Mouse (Mus musculus) frontal cortex, postnatal 36 days (tissue): ENCODE data around the gene Wdr20rt.
"Not testable (repeated sequence)": the region's sequence is repeated elsewhere in the genome, so short reads cannot be mapped to it uniquely, and the experiment has no call there.

Experiments used
- DNase-seq, 2 experiments: peaks; one replicate each; pipeline ENCODE4 v3.0.0; 2022; ENCODE audit warnings: low spot score in 2 of 2

Gene Wdr20rt

DNA sequence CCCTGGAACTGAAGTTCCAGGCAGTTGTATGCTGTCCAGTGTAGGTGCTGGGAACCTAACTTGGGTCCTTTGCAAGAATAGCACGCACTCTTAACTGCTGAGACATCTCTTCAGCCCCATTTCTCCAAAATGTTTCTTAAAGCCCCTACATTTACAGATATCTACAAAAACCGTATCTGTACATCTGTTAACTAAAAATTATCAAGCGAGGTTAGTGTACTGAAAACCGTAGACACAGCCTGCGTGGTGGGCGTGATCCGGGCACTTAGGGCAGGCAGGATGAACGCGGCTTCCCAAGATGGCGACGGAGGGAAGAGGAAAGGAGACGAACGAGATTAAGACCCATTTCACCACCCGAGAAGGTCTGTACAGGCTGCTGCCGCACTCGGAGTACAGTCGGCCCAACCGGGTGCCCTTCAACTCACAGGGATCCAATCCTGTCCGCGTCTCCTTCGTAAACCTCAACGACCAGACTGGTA, at the start of gene Wdr20rt:
Gene Wdr20rt (plus strand): TSS at position 51 of the 479 bp plus-strand sequence.
- DNase-seq = no peak

DNA sequence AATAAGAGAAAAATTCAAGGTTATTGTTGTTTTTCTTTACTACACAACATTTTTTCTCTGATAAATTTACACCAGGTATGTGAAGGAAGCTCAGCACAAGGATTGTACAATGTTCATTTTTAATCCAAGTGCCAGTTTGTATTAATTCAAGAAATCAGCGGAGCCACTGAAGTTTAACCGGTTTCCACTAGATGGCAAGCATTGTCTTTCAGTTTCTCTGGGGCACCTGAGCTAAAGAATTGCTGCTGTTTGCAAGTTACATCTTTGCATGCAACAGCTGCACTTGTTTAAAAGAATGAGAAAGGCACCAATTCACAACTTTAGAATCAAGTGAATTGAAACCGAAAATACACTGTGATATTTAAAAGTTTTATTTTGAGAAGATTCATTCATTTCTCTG, 38.0 kb upstream of the Wdr20rt start:
- peak in 1 of 2 experiments; percentile 49 for DNase-seq

DNA sequence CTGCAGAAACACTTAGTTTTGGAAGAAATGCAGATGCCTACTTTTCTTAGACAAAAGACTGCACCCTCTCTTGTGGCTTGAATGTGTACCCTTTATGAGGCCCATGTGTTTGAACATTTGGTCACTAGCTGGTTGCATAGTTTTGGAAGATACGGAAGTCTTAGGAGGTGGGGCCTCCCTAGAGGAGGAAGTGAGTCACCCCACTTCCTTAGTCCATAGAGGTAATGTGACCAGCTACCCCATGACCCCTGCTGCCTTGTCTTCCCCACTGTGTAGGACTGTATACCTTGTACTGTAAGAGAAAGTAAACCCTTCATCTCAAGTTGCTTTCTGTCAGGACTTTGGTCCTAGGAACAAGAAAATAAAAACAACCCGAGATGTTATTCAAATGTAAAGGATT, 36.1 kb upstream of the Wdr20rt start:
- no peak for DNase-seq

DNA sequence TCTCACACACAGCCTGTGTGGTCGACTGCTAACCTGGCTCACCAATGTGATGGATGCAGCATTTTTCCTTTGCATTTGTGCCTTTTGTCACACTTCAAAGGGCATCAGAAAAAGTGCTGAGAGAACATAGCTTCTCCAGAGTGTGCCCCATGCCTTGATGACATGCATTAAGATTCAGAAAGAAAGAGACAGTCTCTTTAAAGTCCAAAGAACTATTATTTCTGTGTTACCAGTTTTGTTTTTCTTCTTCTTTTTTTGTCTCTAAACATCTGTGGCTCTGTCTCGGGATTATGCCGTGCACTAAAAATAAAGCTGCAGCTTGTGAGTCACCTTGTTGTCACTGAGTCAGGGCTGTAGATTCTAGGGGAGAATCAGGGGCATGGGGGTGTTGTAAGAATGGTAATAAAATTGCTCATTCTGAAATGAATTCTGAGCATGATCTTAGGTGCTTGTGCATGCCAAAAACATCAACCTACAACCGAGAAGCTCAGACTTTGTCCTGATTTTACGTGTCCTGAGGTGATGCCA, 31.2 kb upstream of the Wdr20rt start:
- DNase-seq = peak; percentile 31 to 50

DNA sequence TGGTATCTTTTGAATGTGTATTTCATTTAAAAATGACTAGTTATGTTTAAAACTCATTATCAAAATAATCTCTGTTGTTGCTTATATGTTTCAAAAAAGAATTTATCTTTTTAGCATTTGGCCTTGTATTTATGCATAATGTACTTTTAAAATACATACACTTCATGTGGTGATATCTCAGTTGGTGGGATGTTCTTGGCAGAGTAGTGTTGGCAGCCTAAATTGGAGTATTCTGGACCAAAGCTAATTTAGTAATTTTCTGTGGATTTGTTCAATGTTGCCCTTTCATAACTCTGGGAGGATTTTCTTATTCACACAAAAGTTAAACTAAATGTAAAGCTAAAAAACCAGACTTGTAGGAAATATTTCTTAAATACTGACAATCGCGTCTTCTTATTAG, 23.5 kb upstream of the Wdr20rt start:
- peak in 1 of 2 experiments; percentile 36 for DNase-seq

DNA sequence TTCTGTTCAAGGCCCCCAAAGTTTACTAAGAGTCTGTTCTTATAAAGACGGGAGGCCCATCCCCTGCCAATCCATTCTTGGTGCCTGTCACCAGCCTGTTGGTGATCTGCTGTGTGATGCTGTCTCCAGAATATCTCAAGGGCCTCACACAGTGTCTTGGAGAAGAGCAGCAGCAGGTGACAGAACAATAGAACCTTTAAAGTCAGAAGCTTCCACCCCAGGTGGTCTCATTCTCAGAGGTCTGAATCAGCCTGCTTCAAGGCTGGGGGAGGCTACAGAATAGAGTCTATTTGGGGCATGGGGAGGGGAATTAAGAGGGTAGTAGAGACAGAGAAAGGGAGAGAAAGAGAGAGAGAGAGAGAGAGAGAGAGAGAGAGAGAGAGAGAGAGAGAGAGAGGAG, 18.9 kb upstream of the Wdr20rt start:
- DNase-seq = no peak

DNA sequence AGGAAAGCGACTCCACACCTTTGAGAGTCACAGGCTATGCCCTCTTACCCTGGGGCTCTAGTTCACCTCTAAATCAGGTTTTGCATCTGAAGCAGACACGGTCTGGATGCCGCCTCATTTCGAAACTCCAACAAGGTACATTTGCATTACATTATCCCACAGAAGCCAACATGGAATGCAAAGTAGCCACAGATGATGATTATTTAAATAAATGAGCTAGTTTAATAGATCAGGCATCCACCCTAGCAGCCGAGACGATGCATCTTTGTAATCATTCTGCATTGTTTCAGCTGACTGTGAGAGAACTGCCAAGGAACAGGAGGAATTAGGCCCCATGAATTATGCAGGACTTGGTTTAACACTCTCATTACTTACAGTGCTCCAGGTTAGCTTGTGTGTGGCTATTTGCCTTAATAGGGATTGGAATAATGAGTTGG, 8.9 kb upstream of the Wdr20rt start:
- DNase-seq = no peak

DNA sequence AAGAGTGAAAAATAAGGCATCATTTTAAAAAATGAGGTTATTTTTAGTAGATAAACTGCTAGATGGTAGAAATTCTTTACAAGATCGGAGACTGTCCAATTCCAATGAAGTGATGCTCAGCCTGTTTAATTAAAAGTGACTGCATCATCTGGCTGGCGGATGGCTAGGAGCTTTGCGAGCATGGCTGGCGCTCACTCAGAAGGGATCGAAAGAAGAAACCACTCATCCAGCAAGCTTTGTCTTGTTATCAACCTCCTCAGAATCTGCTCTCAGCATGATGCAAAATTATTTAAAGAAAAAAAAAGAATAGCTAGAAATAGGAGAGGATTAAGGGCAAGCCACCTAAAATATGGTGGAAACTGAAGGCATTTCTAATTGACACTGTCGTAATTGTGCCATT, 3.3 kb downstream of the Wdr20rt start:
- no peak for DNase-seq

DNA sequence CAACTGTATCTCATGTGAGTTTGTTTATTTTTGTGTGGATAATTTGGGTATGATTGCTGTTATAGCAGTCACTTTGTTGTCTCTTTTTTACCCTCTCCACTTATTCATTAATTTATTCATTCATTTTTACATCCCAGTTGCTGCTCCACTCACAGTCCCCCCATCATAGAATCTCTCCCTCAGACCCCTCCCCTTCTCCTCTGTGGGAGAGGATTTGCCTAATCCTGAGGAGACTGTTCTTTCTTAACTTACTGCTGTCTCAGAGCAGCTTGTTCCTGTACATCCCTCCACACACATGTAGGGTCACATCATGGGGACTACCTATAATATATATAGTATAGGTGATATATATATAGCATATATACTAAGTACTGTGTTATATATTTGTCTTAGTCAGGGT, 3.7 kb downstream of the Wdr20rt start:
- no peak for DNase-seq

DNA sequence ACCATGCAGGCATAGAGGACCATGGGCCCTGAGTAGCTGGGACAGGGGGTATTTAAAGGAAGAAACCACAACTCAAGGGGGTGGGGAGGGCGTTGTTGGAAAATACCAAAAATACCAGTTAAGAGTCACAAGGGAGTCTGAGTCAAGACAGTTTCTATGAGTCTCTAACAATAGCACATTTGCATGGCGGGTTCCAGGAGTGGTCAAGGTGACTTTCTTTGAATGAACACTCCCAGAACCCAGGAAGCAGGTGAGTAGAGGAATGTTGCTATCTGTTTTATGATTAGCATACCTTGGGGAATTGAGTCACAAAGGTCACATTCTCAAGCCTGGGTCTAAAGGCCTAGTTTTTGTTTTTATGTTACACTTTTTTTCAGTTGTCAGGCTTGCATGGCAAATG, 7.5 kb downstream of the Wdr20rt start:
- not testable (repeated sequence) for DNase-seq

DNA sequence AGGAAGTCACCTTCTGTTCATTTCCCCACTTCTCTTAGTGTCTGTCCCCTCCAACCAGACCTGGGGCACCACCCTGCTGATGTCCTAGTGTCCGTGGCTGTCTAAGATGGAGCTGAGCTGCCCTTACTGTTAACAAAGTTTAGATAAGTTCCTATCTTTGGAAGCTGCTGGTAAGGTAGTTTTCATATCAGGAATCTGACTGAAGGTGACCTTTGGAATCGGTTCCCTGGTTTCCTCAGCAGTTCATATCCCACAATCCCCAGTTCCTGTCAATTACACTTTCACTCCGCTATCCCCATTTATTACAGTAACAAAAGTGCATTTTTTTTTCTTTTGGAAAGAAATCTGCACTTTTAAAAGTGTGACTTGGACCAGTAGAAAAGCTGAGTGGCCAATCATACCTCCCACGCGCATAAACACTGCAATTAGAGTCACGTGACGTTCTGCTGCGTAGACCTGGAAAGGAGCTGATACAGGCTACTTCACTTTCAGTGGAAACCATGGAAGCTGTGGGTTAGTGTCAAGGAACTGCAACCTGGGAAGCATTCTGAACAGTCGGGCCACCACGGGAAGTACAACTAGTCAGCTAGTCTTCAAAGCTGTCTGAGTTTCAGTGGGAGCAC, 24.9 kb downstream of the Wdr20rt start:
- DNase-seq = no peak

DNA sequence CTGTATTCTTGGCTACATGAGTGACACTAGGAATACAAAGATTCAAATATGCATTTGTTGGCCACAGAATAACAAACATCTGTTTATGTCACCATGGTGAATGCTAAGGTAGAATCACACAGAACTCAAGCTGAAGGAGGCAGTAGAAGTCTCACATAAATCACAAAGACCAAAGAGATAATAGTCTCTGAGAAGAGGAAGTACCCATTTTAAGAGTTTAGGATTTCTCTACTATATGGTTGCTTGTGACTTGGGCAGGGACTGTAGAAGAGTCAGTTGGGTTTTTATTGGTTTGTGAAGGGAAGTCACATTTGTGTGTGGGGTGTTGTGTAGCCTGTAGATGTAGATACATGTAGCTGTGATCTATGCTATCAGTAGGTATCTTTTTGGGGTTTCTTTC, 31.6 kb downstream of the Wdr20rt start:
- no peak for DNase-seq

DNA sequence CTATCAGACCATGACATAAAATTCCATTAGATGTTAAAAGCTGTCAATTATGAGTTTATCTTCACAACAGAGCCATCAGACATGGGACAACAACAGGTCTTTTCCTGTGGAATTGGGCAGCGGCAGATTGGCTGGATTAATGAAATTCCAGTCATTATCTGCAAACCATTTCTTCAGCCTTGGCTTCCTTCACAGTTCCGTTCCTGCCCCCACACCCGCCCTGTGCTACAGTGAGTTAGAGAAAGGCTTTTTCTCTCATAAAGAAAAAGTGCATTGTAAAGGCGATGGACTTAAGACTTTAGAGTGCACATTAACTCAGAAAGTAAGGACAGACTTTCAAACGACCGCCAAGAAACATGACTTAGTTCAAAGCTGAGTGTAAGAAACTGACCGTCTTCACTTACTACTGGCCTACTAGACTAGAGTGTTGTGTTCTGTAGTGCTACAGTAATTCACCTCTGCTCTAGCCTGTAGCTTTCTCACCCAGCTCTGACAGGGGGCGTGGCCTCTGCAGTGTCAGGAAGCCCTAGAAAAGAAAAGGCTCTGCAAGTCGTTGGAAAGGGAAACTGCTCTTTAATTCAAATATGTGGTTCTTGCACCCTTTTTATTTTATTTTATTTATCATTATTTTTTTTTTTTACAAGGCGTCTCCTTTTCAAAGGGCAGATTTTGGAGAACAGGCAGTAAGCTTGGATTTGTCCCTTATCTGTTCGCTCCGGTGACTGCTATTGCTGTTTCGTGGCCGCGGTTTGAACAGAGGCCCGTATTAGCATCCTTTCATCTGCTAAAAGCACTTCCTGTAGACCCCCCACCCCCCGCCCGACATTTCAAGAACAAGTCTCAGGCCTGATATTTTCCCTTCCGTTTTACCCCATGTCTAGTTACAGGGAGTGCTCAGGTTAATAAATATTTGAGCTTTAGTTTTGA, 33.2 kb downstream of the Wdr20rt start:
- no peak for DNase-seq

DNA sequence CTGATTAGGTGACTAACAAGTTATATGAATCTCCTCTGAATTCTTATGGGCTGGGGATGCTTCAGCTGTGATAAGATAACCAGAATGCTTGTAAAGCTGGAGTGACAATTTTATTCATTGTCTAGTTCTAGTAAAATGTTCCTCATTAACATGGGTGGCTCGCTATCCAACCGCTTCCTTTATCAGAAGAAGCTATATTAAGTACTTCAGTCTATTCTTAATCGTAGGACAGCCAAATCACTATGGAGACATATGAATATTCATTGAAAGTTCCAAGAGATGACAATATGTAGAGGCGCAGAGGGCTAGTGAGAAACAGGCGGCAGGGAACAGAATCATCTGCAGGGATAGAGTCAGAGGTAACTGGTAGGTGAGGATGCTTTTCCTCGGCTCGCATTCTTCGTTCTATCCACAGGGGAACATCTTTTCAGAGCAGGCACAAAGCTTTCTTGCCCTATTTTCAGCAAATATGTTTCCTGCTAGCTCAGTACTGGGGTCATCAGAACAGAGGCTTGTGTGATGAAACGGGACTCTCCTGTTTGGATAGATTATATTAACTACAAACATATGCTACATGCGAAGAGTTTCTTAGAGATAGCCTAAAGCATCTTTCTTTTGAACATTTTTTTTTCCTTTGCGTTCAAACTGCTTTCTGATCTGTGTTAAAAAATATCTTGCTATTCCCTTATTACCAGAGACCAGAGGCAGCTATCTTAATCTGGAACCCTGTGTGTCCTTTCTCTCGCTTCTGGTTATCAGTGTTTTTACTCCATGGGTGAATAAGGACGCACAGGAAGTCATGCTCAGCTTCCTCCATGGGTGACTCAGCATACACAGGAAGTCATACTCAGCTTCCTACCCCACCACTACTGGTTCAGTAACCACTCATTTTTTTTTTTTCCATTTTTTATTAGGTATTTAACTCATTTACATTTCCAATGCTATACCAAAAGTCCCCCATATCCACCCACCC, 34.1 kb downstream of the Wdr20rt start:
- DNase-seq = peak in 1 of 2 experiments; percentile 51

DNA sequence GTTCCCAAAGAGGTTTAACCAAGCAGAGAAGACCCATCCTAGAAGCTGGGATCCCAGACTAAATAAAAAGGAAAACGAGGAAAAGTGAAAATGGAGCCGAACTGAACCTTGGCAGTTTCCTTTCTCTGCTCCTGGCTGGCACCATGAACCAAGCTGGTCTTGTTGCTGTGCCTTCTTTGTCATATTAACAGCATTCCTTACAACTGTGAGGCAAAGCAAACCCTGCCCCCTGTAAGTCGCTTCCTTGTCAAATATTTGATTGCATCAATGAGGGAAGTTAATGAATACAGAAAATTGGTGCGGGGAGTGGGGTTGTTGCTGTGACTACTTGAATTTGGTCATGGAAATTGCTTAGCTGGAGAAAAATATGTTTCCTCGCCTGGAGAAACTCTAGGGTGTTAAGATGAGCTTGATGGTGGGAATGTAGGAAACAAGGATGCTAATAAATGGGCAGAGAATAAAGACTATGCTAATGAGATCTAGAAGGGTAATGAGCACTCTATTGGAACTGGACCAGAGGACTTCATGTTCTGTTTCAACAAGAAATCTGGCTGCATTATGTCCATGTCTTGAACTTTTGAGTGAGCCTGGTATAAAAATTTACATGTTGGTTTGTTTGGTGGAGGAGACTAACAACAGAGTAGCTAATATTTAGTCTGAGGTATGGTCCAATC, 43.1 kb downstream of the Wdr20rt start:
- no peak for DNase-seq

DNA sequence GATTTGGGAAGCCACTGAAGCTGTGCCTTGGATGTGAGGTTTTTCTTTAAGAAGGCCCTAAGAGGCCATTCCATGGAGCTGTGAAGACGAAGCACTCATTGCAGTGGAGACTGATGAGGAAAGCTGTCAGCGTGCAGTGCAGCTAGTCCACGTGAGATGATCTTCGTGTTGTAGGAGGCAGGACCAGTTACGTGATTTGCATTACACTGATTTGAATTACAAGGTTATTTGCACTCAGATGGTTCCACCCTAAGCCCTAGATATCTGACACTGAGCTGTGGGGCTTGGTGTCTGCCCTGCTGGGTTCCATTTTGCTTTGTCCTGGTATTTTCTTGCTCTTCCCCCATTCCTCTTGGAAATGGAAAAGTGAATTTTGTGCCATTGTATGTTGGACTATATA, 44.1 kb downstream of the Wdr20rt start:
- no peak for DNase-seq

DNA sequence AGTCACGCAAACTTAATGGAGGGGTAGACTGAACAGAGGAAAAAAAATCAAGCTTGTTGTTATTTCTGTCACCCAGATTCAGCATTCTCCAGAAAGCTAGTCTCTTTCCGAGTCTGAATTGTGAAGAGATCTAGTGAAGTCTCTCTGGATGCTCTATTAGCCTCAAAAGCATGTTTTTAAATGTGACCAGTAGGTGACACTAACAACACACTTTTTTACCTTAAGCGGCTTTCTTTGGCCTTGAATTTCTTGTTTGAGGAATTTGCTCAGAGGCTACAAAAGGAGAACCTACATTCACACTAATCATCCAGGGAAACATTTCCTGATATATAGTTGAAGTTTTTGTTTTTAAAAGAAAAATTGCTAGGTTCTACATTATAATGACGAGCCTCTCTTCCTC, 48.5 kb downstream of the Wdr20rt start:
- DNase-seq = no peak
